Mouse (Mus musculus) bone marrow macrophage, adult 2 months (primary cell): ENCODE measurements around the gene Smim6.

ENCODE experiments used
- CTCF ChIP-seq: IDR thresholded peaks from 2 replicates; pipeline ENCODE4 v1.5.1; 2012; ENCODE audit warnings: low read depth, mild to moderate bottlenecking, low read length, moderate library complexity
- POLR2A ChIP-seq: IDR thresholded peaks from 2 replicates; pipeline ENCODE4 v1.6.1; 2012; ENCODE audit warnings: mild to moderate bottlenecking, low read depth, low read length, borderline replicate concordance

GRCm38 (mm10) chr11:115898886-115899285 lies 12.9 kb upstream of the Smim6 start:
- TF ChIP-seq CTCF (peak; percentile 96), POLR2A (no peak)
